Mouse (Mus musculus) testis, adult 2 months (tissue): Measurements from ENCODE around the gene Gm13420.

Source experiments
- CTCF ChIP-seq: fragments of 200-500 bp; IDR thresholded peaks from 2 replicates; pipeline ENCODE4 v1.5.1; 2012; ENCODE audit warnings: low read depth, mild to moderate bottlenecking, inconsistent platforms, low read length, moderate library complexity; ENCODE audit not compliant: control insufficient read depth, insufficient read depth, insufficient replicate concordance
- POLR2A ChIP-seq: fragments of 200-500 bp; IDR thresholded peaks from 2 replicates; pipeline ENCODE4 v1.6.1; 2012; ENCODE audit warnings: low read depth, mild to moderate bottlenecking, inconsistent platforms, low read length, moderate library complexity; ENCODE audit not compliant: control insufficient read depth

DNA sequence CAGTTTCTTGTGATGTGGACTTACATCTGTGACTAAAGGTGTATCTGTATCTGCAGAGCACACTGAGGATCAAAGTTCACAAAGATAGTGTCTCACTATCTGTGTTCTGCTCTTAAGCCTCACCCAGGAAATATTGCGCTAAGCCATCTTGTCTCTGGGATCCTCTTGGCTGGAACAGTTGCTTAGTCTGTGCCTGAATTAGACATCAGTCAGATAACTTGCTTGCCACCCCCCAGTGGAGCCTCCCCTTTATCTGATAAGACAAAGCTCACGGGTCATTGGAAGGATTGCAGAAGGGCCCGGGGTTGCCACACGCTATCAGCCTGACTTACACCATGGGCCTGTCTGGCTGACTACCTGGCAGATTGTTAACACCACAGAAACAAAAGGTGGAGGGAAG, 21.8 kb upstream of the Gm13420 start:
- no peak for TF ChIP-seq CTCF
- TF ChIP-seq POLR2A, result no peak
